Mouse (Mus musculus) spleen, postnatal 14 days (tissue): ENCODE results near the gene Akap2.

ENCODE experiments used
- DNase-seq, 2 experiments: peaks; one replicate each; pipeline ENCODE4 v3.0.0; 2021 to 2022; ENCODE audit warnings: low spot score in 2 of 2

Akap2 gene

DNA sequence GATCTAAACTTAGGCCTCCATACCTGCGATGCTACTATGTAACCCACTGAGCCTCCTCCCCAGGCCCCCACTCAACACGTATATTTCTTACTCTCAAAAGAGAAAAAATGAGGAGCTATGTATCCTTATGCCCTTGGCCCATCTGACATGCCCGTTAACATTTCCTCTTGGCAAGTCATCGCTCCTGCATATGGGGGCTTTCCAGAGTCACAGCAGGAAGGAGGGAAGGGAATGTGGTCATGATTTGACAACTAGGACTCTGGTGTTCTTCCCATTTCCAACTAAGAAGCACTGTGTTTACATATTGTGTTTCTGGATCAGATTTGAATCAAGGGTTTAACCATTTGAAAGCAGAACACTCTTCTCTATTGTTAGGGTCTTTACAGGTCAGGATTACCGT is 15.9 kb upstream of the Akap2 start:
- no peak for DNase-seq

GRCm38 (mm10) chr4:57703574-57704470 is 13.6 kb upstream of the Akap2 start:
- no peak for DNase-seq

DNA sequence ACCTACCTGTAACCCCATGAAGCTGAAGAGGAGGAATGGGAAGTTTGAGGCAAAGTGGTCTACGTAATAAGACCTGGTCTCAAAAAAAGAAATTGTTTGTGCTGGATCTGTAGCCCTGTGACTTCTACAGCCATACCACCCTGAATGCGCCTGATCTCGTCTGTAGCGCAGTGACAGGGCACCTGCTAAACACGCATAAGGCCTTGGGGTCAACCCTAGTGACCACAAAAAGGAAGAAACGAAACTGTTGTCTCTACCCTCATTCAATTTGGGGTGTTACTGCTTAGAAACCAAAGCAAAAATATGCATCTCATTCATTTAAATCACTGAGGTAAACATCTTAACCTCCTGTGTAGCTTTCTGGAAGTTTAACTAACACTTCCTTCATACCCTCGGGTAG is 12.9 kb upstream of the Akap2 start:
- DNase-seq, result no peak

DNA sequence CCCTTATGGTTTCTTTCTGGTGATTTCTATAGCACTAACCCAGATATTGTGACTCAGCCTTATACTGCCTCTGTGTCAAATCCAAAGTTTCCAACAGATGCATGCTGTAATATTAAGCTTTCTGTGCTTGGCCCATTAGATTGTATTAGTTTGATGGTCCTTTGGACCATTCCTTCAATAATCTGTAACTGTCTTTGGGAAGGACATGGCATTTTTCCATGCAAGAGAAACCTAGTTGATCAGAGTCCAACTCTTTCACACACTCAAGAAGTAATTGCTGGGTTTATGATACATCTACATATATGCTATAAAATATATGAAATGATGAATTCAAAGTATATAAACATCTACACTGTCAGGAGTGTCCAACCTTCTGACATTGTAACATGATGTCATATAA is 1.6 kb upstream of the Akap2 start:
- DNase-seq, result no peak

- no peak for DNase-seq
These were observed 722 bp upstream of the Akap2 start for GRCm38 (mm10) chr4:57716735-57717134.

GRCm38 (mm10) chr4:57719370-57719769 is 1.9 kb downstream of the Akap2 start:
- DNase-seq, result no peak

- peak in 1 of 2 experiments; percentile 15 for DNase-seq
These were observed 3.5 kb downstream of the Akap2 start for GRCm38 (mm10) chr4:57720869-57721361.

DNA sequence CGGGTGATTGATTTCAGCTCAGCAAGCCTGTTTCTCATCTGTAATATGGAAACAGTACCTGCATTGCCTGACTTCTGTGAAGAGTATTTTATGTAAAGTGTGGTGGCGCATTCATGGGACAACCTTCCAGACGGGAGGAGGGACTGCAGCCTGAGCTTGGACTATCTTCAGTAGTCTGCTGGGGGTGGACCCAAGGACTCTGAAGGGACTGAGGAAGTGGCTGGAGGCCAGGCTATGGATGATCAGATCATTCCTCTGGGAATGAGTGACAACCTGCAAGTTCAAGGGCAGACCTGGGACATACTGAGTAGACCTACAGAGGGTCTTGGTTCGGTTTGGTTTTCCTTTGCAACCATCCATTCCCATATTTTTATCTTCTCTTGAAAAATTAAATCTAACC is 4.8 kb downstream of the Akap2 start:
- no peak for DNase-seq

- no peak for DNase-seq
These were observed 6.2 kb downstream of the Akap2 start for GRCm38 (mm10) chr4:57723659-57724058.

- no peak for DNase-seq
These were observed 8.1 kb downstream of the Akap2 start for GRCm38 (mm10) chr4:57725569-57725968.

GRCm38 (mm10) chr4:57728611-57729183 is 11.2 kb downstream of the Akap2 start:
- DNase-seq, result no peak

DNA sequence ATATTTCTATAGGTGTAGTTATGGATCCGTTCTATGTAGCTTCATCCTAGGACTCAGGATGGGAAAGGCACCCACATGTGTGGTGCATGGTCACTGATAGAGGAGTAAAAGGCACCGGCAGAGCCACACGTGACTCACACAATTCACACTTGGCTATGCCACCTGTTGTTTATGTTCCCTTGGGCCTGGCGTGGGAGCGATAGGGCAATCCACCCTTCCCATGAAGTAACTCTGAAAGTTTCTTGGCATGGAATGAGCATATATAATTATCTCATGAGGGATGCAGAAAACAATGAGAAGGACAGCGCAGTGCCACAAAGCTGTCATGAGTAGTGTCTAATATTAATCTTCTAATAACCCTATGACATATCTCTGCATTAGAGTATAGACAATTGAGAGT is 12.6 kb downstream of the Akap2 start:
- DNase-seq, result no peak

DNA sequence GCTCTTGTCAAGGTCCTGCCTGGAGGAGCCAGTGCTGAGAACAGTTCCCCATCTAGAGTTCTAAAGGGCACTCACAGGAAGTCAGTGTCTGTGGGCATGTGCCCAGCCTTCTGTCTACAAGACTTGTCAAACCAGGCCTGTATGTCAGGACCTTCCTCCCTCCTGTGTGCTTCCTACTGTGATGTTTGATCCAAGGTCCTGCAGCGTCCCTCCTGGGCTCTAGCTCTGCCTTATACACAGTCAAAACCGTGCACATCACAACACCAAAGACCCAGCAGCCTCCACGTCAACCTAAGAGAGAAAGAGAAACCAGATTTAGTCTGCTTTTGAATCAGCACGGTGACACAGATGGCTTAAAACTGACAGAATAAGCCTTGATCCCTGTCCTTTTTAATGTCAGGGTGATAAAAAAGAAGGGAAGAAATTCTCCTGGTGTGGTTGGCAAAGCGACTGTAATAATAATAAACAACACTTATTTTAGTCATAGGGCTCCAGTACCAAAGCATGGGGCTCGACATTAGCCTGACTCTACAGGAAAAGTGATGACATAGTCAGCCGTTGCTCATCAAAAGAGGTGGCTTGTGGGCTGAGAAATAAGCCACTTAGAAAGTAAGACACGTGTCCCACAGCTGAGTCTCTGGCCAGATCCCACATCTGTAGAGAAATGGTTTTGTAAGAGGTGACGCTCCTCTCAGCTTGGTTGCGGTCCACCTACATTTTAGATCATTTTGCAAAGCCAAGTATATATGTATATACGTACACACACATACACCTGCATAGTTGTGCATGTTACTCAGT is 13.5 kb downstream of the Akap2 start:
- DNase-seq, result no peak

- DNase-seq, result no peak
These were observed 14.9 kb downstream of the Akap2 start for GRCm38 (mm10) chr4:57732351-57732750.

- DNase-seq, result no peak
These were observed 16.0 kb downstream of the Akap2 start for GRCm38 (mm10) chr4:57733445-57733844.

GRCm38 (mm10) chr4:57735426-57735825 is 18.0 kb downstream of the Akap2 start:
- no peak for DNase-seq

GRCm38 (mm10) chr4:57738856-57739552 is 21.5 kb downstream of the Akap2 start:
- no peak for DNase-seq

- DNase-seq, result no peak
These were observed 26.0 kb downstream of the Akap2 start for GRCm38 (mm10) chr4:57743325-57743929.

- no peak for DNase-seq
These were observed 33.2 kb downstream of the Akap2 start for GRCm38 (mm10) chr4:57750651-57751050.

DNA sequence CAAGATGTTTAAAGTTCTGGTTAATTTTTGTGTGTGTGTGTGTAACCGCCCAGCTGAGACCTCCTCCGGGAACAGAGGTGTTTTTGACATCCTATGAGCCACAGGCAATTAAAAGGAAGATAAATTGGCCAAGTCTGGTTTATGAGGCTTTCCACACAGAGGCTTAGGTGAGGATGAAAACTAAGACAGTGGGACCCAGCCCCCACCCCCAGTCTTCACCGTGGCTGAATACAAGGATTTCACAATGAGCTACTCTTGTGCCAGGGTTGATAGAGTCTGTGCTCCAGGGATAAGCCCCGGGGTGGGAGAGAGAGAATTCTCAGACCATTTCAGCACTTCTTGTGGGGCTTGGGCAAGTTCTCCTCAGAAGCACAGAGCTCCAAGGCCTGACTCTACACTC is 33.6 kb downstream of the Akap2 start:
- DNase-seq, result no peak

- no peak for DNase-seq
These were observed 34.1 kb downstream of the Akap2 start for GRCm38 (mm10) chr4:57751566-57751965.
